Mouse (Mus musculus): Measurements from ENCODE around the gene Serpinb6b.

- TF ChIP-seq POLR2A (IDR thresholded peaks at IDR 0.05; ENCODE audit: low read depth, low read length) (no peak), CTCF (IDR thresholded peaks at IDR 0.05; ENCODE audit: borderline replicate concordance, insufficient read depth, low read length) (no peak)
These were observed 10.0 kb downstream of the Serpinb6b start for GRCm38 (mm10) chr13:32974889-32975460.

Data from embryonic fibroblast, embryonic 13.5 days (primary cell).